Mouse (Mus musculus) liver, adult 2 months (tissue): ENCODE data around the gene Dnaja3.

Source experiments
- CTCF ChIP-seq: fragments of 200-500 bp; IDR thresholded peaks from 2 replicates; pipeline ENCODE4 v1.5.1; 2011; ENCODE audit warnings: low read depth, low read length, control low read depth
- POLR2A ChIP-seq: fragments of 200-500 bp; IDR thresholded peaks from 2 replicates; pipeline ENCODE4 v1.6.1; 2011; ENCODE audit warnings: low read length, control low read depth; ENCODE audit not compliant: insufficient read depth; ENCODE audit errors: extremely low read depth

GRCm38 (mm10) chr16:4652707-4653416, 13.1 kb downstream of the Dnaja3 start:
- no peak for TF ChIP-seq POLR2A
- TF ChIP-seq CTCF: no peak
